Mouse (Mus musculus) E14TG2a.4 (cell line): ENCODE measurements around the gene Dnah2.

ENCODE experiments used
- CTCF ChIP-seq: conservative IDR thresholded peaks from 2 replicates; pipeline ENCODE4 v1.5.1; 2014; ENCODE audit warnings: low read length
- NANOG ChIP-seq: IDR thresholded peaks from 2 replicates; pipeline ENCODE4 v1.6.1; 2014; ENCODE audit warnings: borderline replicate concordance, low read length, mixed read lengths
- POU5F1 ChIP-seq: IDR thresholded peaks from 2 replicates; pipeline ENCODE4 v1.6.1; 2014; ENCODE audit warnings: low read length, borderline replicate concordance

- TF ChIP-seq CTCF (no peak), POU5F1 (no peak), NANOG (no peak)
Measured at GRCm38 (mm10) chr11:69396772-69397171, 152.1 kb downstream of the Dnah2 start.
